Mouse (Mus musculus): Measurements from ENCODE around the gene Plcl2. TPM values are rescaled to one million over a fixed set of nuclear protein-coding genes. Genes with fewer than 3 reads are reported as not detected.

Gene Plcl2
- polyA plus RNA-seq, 1 experiment from 2014 or later: 7.3 TPM

DNA sequence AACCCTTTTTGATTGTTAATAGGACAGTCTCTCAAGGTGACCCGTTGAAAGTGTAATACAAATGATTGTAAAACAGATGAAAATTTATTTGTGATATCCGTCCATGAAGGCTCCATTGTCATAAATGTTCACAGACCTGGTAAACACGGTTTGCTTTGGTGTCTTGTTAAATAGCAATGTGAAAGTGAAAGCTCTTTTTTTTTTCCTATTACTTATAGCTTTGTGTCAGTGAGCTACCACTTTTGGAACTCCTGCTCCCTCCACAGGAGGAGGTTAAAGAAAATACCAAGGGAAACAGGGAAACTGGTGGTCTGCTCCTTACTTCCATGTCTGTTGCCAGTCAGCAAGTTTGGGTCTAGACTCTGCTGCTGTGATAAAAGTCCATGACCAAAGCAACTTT lies 71.2 kb downstream of the Plcl2 start:
- Histone ChIP-seq H3K4me1 (ENCODE audit: control insufficient read depth, insufficient read depth, low read length) (no peaks in the 10 kb centered on the region), H3K9ac (replicated peaks; ENCODE audit: low read length) (no peak overlapping the region), H3K27me3 (ENCODE audit: control insufficient read depth, insufficient read depth, low read length) (no peaks in the 10 kb centered on the region), H3K36me3 (replicated peaks; ENCODE audit: control insufficient read depth, insufficient read depth, low read depth, low read length) (no peaks in the 10 kb centered on the region), H3K27ac (replicated peaks; ENCODE audit: low read depth, low read length) (no peak overlapping the region), H3K4me2 (ENCODE audit: low read depth, low read length) (no peak overlapping the region), H3K9me3 (replicated peaks; ENCODE audit: control insufficient read depth, low read length) (no peaks in the 10 kb centered on the region), H3K4me3 (ENCODE audit: low read depth, low read length) (no peak overlapping the region)
- ATAC-seq (replicated peaks; ENCODE audit: insufficient number of reproducible peaks, low FRiP score, low TSS enrichment, low read depth): no peak
- DNase-seq (ENCODE audit: low spot score): no peak
- WGBS: 87% methylated on average over 3 of the region's 3 CpGs

DNA sequence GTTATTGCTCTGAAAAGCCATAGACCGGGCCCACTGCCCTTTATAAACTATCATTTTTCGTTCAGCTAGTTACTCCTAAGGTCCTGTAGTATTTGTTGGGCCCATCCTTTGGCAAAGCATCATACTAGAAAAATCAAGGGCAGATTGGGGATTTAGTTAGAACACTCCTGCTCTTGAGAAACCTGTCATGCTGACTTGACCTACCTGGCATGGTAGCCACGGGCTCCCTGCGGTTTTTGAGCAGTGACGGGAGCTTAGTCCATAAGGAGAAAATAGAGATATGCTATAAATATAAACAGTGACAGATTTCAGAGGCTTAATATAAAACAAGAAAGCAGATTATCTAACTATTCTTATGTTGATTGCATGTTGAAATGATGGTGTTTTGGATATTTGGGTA lies 77.6 kb downstream of the Plcl2 start:
- no peak overlapping the region for H3K9ac ChIP-seq (replicated peaks; ENCODE audit: low read length)
- 90% methylated on average over 5 of the region's 5 CpGs for WGBS
- H3K27me3 ChIP-seq (ENCODE audit: control insufficient read depth, insufficient read depth, low read length): no peaks in the 10 kb centered on the region
- H3K4me1 ChIP-seq (ENCODE audit: control insufficient read depth, insufficient read depth, low read length): no peaks in the 10 kb centered on the region
- no peak overlapping the region for H3K4me2 ChIP-seq (ENCODE audit: low read depth, low read length)
- H3K9me3 ChIP-seq (replicated peaks; ENCODE audit: control insufficient read depth, low read length): no peaks in the 10 kb centered on the region
- no peak overlapping the region for H3K27ac ChIP-seq (replicated peaks; ENCODE audit: low read depth, low read length)
- no peak overlapping the region for H3K4me3 ChIP-seq (ENCODE audit: low read depth, low read length)
- DNase-seq (ENCODE audit: low spot score): no peak
- no peak for ATAC-seq (replicated peaks; ENCODE audit: insufficient number of reproducible peaks, low FRiP score, low TSS enrichment, low read depth)
- H3K36me3 ChIP-seq (replicated peaks; ENCODE audit: control insufficient read depth, insufficient read depth, low read depth, low read length): no peaks in the 10 kb centered on the region

DNA sequence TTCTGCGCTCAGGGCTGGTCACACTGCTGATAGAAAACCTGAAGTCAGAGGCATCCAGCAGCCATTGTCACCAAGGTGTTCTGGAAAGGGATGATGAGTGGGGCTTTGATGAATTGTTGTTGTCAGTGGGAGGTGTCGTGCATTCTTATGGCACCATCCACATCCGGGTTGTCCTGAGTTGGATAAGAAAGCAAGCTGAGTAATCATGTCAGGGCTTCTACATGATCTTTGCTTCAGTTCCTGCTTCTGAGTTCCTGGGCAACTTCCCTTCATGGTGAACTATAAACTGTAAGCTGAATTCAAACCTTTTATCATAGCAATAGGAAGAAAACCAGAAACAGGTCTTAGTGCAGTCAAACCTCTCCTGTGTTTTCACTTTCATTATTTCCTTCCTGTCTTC lies 78.7 kb downstream of the Plcl2 start:
- H3K4me3 ChIP-seq (ENCODE audit: low read depth, low read length): no peak overlapping the region
- no peak overlapping the region for H3K4me2 ChIP-seq (ENCODE audit: low read depth, low read length)
- DNase-seq (ENCODE audit: low spot score) (no peak), ATAC-seq (replicated peaks; ENCODE audit: insufficient number of reproducible peaks, low FRiP score, low TSS enrichment, low read depth) (no peak)
- H3K4me1 ChIP-seq (ENCODE audit: control insufficient read depth, insufficient read depth, low read length): no peaks in the 10 kb centered on the region
- H3K9me3 ChIP-seq (replicated peaks; ENCODE audit: control insufficient read depth, low read length): no peaks in the 10 kb centered on the region
- H3K27ac ChIP-seq (replicated peaks; ENCODE audit: low read depth, low read length): no peak overlapping the region
- WGBS: 83% methylated on average over 3 of the region's 3 CpGs
- H3K36me3 ChIP-seq (replicated peaks; ENCODE audit: control insufficient read depth, insufficient read depth, low read depth, low read length): no peaks in the 10 kb centered on the region
- H3K27me3 ChIP-seq (ENCODE audit: control insufficient read depth, insufficient read depth, low read length): no peaks in the 10 kb centered on the region
- H3K9ac ChIP-seq (replicated peaks; ENCODE audit: low read length): no peak overlapping the region

DNA sequence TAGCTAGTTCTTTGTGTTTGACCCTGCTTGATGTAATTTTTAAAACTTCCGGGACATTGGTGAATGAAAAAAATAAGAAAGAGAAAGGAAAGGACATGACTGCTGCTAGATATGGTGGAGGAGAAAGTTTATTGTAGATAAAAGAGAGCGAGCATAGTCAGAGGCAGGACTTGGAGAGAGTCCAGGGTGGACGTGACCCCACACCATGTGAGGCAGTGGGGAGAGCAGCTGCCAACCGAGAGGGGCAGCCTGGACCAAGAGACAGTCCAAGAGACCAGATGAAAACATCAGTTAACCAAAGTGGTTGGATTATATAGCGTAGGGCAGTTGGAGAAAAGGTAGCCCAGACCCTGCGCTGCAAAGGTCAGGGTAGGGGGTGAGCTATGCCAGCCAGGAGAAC lies 91.0 kb downstream of the Plcl2 start:
- Histone ChIP-seq H3K4me3 (ENCODE audit: low read depth, low read length) (no peak overlapping the region), H3K9ac (replicated peaks; ENCODE audit: low read length) (no peak overlapping the region), H3K36me3 (replicated peaks; ENCODE audit: control insufficient read depth, insufficient read depth, low read depth, low read length) (no peaks in the 10 kb centered on the region), H3K27me3 (ENCODE audit: control insufficient read depth, insufficient read depth, low read length) (no peaks in the 10 kb centered on the region), H3K27ac (replicated peaks; ENCODE audit: low read depth, low read length) (no peak overlapping the region), H3K4me1 (ENCODE audit: control insufficient read depth, insufficient read depth, low read length) (no peaks in the 10 kb centered on the region), H3K4me2 (ENCODE audit: low read depth, low read length) (no peak overlapping the region), H3K9me3 (replicated peaks; ENCODE audit: control insufficient read depth, low read length) (no peaks in the 10 kb centered on the region)
- WGBS: 87% methylated on average over 6 of the region's 6 CpGs
- no peak for ATAC-seq (replicated peaks; ENCODE audit: insufficient number of reproducible peaks, low FRiP score, low TSS enrichment, low read depth)
- no peak for DNase-seq (ENCODE audit: low spot score)

DNA sequence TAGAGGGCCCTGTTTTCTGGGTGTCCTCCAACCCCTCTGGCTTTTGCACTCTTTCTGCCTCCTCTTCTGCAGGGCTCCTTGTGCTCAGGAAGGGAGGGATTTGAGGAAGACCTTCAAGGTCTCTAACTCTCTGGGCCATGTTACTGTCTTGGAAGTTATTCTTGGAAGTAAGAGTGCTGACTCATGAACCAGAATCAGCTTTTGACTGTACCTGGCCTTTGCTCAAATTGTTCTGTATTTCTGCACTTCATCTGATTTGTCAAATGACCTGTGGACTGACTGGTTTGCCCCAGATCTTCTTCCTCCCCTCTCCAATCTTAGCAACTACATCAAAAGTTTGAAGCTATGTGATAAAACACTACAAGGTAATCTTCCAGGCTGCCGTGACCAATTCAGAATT lies 91.5 kb downstream of the Plcl2 start:
- H3K27me3 ChIP-seq (ENCODE audit: control insufficient read depth, insufficient read depth, low read length): no peaks in the 10 kb centered on the region
- 82% methylated on average over 1 of the region's 1 CpGs for WGBS
- no peak overlapping the region for H3K9ac ChIP-seq (replicated peaks; ENCODE audit: low read length)
- no peaks in the 10 kb centered on the region for H3K4me1 ChIP-seq (ENCODE audit: control insufficient read depth, insufficient read depth, low read length)
- H3K36me3 ChIP-seq (replicated peaks; ENCODE audit: control insufficient read depth, insufficient read depth, low read depth, low read length): no peaks in the 10 kb centered on the region
- ATAC-seq (replicated peaks; ENCODE audit: insufficient number of reproducible peaks, low FRiP score, low TSS enrichment, low read depth) (no peak), DNase-seq (ENCODE audit: low spot score) (no peak)
- no peak overlapping the region for H3K4me3 ChIP-seq (ENCODE audit: low read depth, low read length)
- H3K27ac ChIP-seq (replicated peaks; ENCODE audit: low read depth, low read length): no peak overlapping the region
- no peaks in the 10 kb centered on the region for H3K9me3 ChIP-seq (replicated peaks; ENCODE audit: control insufficient read depth, low read length)
- no peak overlapping the region for H3K4me2 ChIP-seq (ENCODE audit: low read depth, low read length)

DNA sequence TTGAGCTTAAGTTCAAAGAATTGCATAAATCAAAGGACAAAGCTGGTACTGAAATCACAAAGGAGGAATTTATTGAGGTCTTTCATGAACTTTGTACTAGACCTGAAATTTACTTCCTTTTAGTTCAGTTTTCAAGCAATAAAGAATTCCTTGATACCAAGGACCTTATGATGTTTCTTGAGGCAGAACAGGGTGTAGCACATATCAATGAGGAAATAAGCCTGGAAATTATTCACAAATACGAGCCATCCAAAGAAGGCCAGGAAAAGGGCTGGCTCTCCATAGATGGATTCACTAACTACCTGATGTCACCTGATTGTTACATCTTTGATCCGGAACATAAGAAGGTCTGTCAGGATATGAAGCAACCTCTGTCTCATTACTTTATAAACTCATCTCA lies 97.7 kb downstream of the Plcl2 start:
- Histone ChIP-seq H3K4me1 (ENCODE audit: control insufficient read depth, insufficient read depth, low read length) (no peaks in the 10 kb centered on the region), H3K4me3 (ENCODE audit: low read depth, low read length) (no peak overlapping the region), H3K9ac (replicated peaks; ENCODE audit: low read length) (no peak overlapping the region), H3K36me3 (replicated peaks; ENCODE audit: control insufficient read depth, insufficient read depth, low read depth, low read length) (no peaks in the 10 kb centered on the region), H3K9me3 (replicated peaks; ENCODE audit: control insufficient read depth, low read length) (no peaks in the 10 kb centered on the region), H3K4me2 (ENCODE audit: low read depth, low read length) (no peak overlapping the region), H3K27ac (replicated peaks; ENCODE audit: low read depth, low read length) (no peak overlapping the region), H3K27me3 (ENCODE audit: control insufficient read depth, insufficient read depth, low read length) (no peaks in the 10 kb centered on the region)
- no peak for DNase-seq (ENCODE audit: low spot score)
- ATAC-seq (replicated peaks; ENCODE audit: insufficient number of reproducible peaks, low FRiP score, low TSS enrichment, low read depth): no peak
- WGBS: 95% methylated on average over 2 of the region's 2 CpGs

DNA sequence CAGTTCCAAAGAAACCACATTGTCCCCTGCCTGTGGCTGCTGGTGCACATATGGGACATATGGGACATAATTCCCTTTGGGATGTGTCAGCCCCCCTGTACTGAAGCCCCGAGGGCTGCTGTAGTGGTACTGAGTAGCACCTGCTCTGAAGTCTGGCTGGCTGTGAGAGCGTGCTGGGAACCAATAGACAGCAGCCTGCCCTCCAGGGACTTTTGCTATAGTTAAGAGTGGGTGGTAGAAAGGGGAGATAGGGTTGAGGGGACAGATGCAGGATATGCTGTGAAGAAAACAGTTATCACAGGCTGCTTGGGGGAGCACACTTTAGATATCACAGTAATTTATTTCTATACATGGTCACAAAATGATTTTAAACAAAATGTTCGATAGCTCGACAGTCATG lies 100.7 kb downstream of the Plcl2 start:
- Histone ChIP-seq H3K27ac (replicated peaks; ENCODE audit: low read depth, low read length) (no peak overlapping the region), H3K4me3 (ENCODE audit: low read depth, low read length) (no peak overlapping the region), H3K27me3 (ENCODE audit: control insufficient read depth, insufficient read depth, low read length) (no peaks in the 10 kb centered on the region), H3K4me2 (ENCODE audit: low read depth, low read length) (no peak overlapping the region), H3K4me1 (ENCODE audit: control insufficient read depth, insufficient read depth, low read length) (no peaks in the 10 kb centered on the region), H3K9me3 (replicated peaks; ENCODE audit: control insufficient read depth, low read length) (no peaks in the 10 kb centered on the region), H3K36me3 (replicated peaks; ENCODE audit: control insufficient read depth, insufficient read depth, low read depth, low read length) (no peaks in the 10 kb centered on the region), H3K9ac (replicated peaks; ENCODE audit: low read length) (no peak overlapping the region)
- ATAC-seq (replicated peaks; ENCODE audit: insufficient number of reproducible peaks, low FRiP score, low TSS enrichment, low read depth) (no peak), DNase-seq (ENCODE audit: low spot score) (no peak)
- WGBS: 85% methylated on average over 4 of the region's 4 CpGs

DNA sequence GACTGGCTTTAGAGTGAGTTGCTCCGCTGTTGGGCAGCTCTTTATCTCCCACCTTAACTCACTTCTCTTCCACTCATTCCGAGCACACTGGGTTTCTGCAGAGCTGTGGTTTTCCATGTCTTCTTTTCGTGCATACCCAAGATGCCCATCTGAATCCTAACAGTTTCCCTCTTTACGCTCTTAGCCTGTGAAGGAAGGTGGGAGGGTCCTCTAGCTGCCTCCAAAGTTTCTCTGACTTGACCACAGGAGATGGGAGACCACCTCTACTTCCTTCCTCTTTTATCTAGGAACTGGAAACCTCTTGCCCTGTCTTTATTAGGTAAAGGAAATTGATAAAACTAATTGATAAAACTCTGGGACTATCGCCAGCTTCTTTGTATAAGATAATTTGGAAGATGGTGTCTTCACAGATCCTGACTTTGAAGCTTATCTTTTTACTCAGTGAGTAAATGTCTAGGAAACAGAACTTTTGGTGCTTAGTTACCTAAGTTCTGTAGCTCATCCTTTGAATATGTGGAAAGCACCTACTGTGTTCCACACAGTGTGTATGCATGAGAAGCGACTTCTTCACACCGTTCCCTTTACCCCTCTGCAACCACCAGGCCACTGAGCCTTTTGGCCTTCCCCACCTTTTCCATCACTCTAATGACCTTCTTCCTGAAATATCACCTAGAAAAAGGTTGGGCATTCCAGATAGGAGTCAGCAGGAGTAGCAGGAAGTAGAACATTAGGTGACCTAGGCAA lies 111.8 kb downstream of the Plcl2 start:
- 87% methylated on average over 7 of the region's 7 CpGs for WGBS
- ATAC-seq (replicated peaks; ENCODE audit: insufficient number of reproducible peaks, low FRiP score, low TSS enrichment, low read depth) (no peak), DNase-seq (ENCODE audit: low spot score) (no peak)
- no peak overlapping the region for H3K9ac ChIP-seq (replicated peaks; ENCODE audit: low read length)
- no peak overlapping the region for H3K27ac ChIP-seq (replicated peaks; ENCODE audit: low read depth, low read length)
- no peak overlapping the region for H3K4me2 ChIP-seq (ENCODE audit: low read depth, low read length)
- H3K9me3 ChIP-seq (replicated peaks; ENCODE audit: control insufficient read depth, low read length): no peaks in the 10 kb centered on the region
- no peak overlapping the region for H3K4me3 ChIP-seq (ENCODE audit: low read depth, low read length)
- H3K36me3 ChIP-seq (replicated peaks; ENCODE audit: control insufficient read depth, insufficient read depth, low read depth, low read length): no peaks in the 10 kb centered on the region
- H3K4me1 ChIP-seq (ENCODE audit: control insufficient read depth, insufficient read depth, low read length): no peaks in the 10 kb centered on the region
- H3K27me3 ChIP-seq (ENCODE audit: control insufficient read depth, insufficient read depth, low read length): no peaks in the 10 kb centered on the region

Measured in embryonic facial prominence, embryonic 11.5 days (tissue).